Mouse (Mus musculus) ES-Bruce4 (cell line): Measurements from ENCODE around the gene Hand1. TPM values are rescaled to one million over a fixed set of nuclear protein-coding genes. Genes with fewer than 3 reads are reported as not detected.

ENCODE experiments used
- H3K27ac ChIP-seq: 2 replicates; pipeline ENCODE4 v1.5.1; 2012; ENCODE audit warnings: low read length, inconsistent platforms; ENCODE audit not compliant: insufficient read depth
- H3K27me3 ChIP-seq: 2 replicates; pipeline ENCODE4 v1.6.1; 2012; ENCODE audit warnings: mild to moderate bottlenecking, low read length, inconsistent platforms; ENCODE audit not compliant: control insufficient read depth, poor library complexity, insufficient read depth, severe bottlenecking
- H3K36me3 ChIP-seq: 2 replicates; pipeline ENCODE4 v1.6.1; 2012; ENCODE audit warnings: inconsistent platforms, mild to moderate bottlenecking, low read length, moderate library complexity; ENCODE audit not compliant: control insufficient read depth, poor library complexity, insufficient read depth, severe bottlenecking
- H3K4me1 ChIP-seq: one replicate; pipeline ENCODE4 v1.8.1; 2011; ENCODE audit warnings: low read length; ENCODE audit not compliant: control insufficient read depth, insufficient read depth
- H3K4me3 ChIP-seq: 2 replicates; pipeline ENCODE4 v1.5.1; 2011; ENCODE audit warnings: low read depth, mild to moderate bottlenecking, low read length
- H3K9ac ChIP-seq: 2 replicates; pipeline ENCODE4 v1.6.1; 2012; ENCODE audit warnings: low read depth, mild to moderate bottlenecking, inconsistent platforms; ENCODE audit not compliant: poor library complexity, severe bottlenecking
- H3K9me3 ChIP-seq: replicated peaks from 2 replicates; pipeline ENCODE4 v1.6.1; 2012; ENCODE audit warnings: mild to moderate bottlenecking, low read length, inconsistent platforms; ENCODE audit not compliant: control insufficient read depth, poor library complexity, insufficient read depth, severe bottlenecking
- CTCF ChIP-seq: IDR thresholded peaks from one replicate; pipeline ENCODE4 v1.8.1; 2011; ENCODE audit warnings: low read depth, low read length
- EP300 ChIP-seq: IDR thresholded peaks from 2 replicates; pipeline ENCODE4 v1.6.1; 2011; ENCODE audit warnings: low read depth, low read length; ENCODE audit not compliant: insufficient read depth
- POLR2A ChIP-seq: IDR thresholded peaks from one replicate; pipeline ENCODE4 v1.8.1; 2011; ENCODE audit warnings: low read length; ENCODE audit not compliant: insufficient read depth
- polyA plus RNA-seq: library from polyadenylated mRNA; stranded (reverse); fragments of >200 nt; gene quantifications from 2 replicates; pipeline ENCODE4 v1.2.4, GENCODE M21; 2011; ENCODE audit warnings: low read depth; ENCODE audit not compliant: missing spikeins, insufficient read depth, insufficient read length

The Hand1 gene
- polyA plus RNA-seq: 3.7 and 7.0 TPM in 2 replicates

- Histone ChIP-seq H3K27ac (no peak within 1 kb of the TSS), H3K4me3 (peak within 1 kb of the TSS; percentile 35), H3K36me3 (no peaks in the 10 kb centered on the region), H3K4me1 (peaks cover 2% of the 10 kb centered on the region), H3K9me3 (no peaks in the 10 kb centered on the region), H3K27me3 (peaks cover 29% of the 10 kb centered on the region), H3K9ac (no peak within 1 kb of the TSS)
- TF ChIP-seq POLR2A: no peak
- TF ChIP-seq CTCF: no peak
- no peak for TF ChIP-seq EP300
Measured at GRCm38 (mm10) chr11:57832552-57833201, at the start of gene Hand1. Gene Hand1 (minus strand): TSS chr11:57832818.

GRCm38 (mm10) chr11:57876157-57876556 lies 43.5 kb upstream of the Hand1 start:
- no peaks in the 10 kb centered on the region for H3K9me3 ChIP-seq
- no peaks in the 10 kb centered on the region for H3K27me3 ChIP-seq
- H3K4me1 ChIP-seq: no peaks in the 10 kb centered on the region
- H3K4me3 ChIP-seq: no peak overlapping the region
- no peaks in the 10 kb centered on the region for H3K36me3 ChIP-seq
- H3K27ac ChIP-seq: no peak overlapping the region
- H3K9ac ChIP-seq: no peak overlapping the region
- TF ChIP-seq CTCF (no peak), POLR2A (no peak), EP300 (no peak)

- Histone ChIP-seq H3K27ac (no peak overlapping the region), H3K9ac (no peak overlapping the region), H3K36me3 (no peaks in the 10 kb centered on the region), H3K4me3 (no peak overlapping the region), H3K9me3 (no peaks in the 10 kb centered on the region), H3K4me1 (no peaks in the 10 kb centered on the region), H3K27me3 (no peaks in the 10 kb centered on the region)
- TF ChIP-seq POLR2A: no peak
Measured at GRCm38 (mm10) chr11:57873014-57873413, 40.4 kb upstream of the Hand1 start.

- Histone ChIP-seq H3K9ac (no peak overlapping the region), H3K4me3 (no peak overlapping the region)
Measured at GRCm38 (mm10) chr11:57868753-57869460, 36.3 kb upstream of the Hand1 start.

GRCm38 (mm10) chr11:57866466-57866865 lies 33.8 kb upstream of the Hand1 start:
- Histone ChIP-seq H3K9me3 (no peaks in the 10 kb centered on the region), H3K27ac (no peak overlapping the region), H3K9ac (no peak overlapping the region), H3K4me1 (no peaks in the 10 kb centered on the region), H3K36me3 (no peaks in the 10 kb centered on the region), H3K27me3 (no peaks in the 10 kb centered on the region), H3K4me3 (no peak overlapping the region)
- TF ChIP-seq EP300 (no peak), CTCF (no peak), POLR2A (no peak)

More at GRCm38 (mm10) chr11:57868753-57869460, 36.3 kb upstream of the Hand1 start:
- TF ChIP-seq CTCF (peak; percentile 71), POLR2A (no peak), EP300 (0 out of 2 replicates have a peak, but pooled peaks have one; percentile 41)
- H3K4me1 ChIP-seq: no peaks in the 10 kb centered on the region
- no peaks in the 10 kb centered on the region for H3K9me3 ChIP-seq
- no peak overlapping the region for H3K27ac ChIP-seq
- no peaks in the 10 kb centered on the region for H3K36me3 ChIP-seq
- H3K27me3 ChIP-seq: no peaks in the 10 kb centered on the region

- Histone ChIP-seq H3K27me3 (no peaks in the 10 kb centered on the region), H3K9ac (no peak overlapping the region), H3K36me3 (no peaks in the 10 kb centered on the region), H3K4me3 (no peak overlapping the region), H3K9me3 (no peaks in the 10 kb centered on the region), H3K4me1 (no peaks in the 10 kb centered on the region), H3K27ac (no peak overlapping the region)
- TF ChIP-seq POLR2A (no peak), CTCF (no peak), EP300 (no peak)
Measured at GRCm38 (mm10) chr11:57864577-57864976, 32.0 kb upstream of the Hand1 start.
